Mouse (Mus musculus): Measurements from ENCODE around the gene Grb10.

Grb10 gene

GRCm38 (mm10) chr11:11897645-11898357 is 140.7 kb downstream of the Grb10 start, which contains the start of gene Ddc:
Gene Ddc, minus strand, starts transcription at chr11:11898144.
- DNase-seq: no peak

- no peak for DNase-seq
Measured at GRCm38 (mm10) chr11:11895479-11895878, 143.0 kb downstream of the Grb10 start.

DNA sequence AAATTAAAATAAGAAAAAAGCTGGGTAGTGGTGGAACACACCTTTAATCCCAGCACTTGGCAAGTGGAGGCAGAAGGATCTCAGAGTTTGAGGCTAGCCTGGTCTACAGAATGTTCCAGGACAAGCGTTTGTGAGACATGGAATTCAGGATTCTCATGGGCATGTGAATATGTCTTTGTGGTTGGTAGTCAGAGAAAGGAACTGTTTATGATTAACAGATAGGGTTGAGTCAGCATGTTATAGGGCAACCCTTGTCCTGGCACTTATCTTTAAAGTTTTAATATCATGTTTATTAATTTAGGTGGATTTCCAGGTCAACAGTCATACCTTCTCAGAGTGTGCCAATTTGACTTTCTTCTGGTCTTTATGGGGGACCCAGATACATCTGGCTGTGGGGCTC is 144.7 kb downstream of the Grb10 start:
- no peak for DNase-seq

DNA sequence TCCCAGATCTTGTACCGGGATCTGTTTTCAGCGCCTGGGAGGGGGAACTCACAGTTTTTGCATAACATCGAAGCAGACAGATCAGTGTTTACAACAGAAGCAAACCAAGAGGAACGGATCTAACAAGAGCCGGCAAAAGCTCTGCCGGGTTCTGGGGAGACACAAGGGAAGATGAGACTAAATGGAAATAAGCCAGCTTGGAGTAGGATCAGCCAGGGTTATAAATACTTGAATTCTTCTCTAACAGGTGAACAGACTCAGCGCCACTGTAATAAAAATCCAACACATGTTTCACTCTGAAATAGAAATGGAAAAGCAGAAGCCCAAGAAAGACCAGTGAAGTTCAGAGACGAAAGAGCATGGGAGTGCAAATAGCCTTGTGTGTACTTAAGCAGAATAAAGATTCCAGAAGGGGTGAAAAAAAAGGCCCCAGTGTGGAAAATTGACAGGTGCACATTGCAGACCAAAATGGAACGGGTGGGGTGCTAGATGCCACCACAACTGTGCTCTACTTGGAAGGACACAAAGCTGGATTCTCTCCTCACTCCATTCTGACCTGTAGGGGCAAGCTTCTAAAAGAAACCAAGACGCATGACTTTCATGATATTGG is 145.4 kb downstream of the Grb10 start:
- DNase-seq: no peak

DNA sequence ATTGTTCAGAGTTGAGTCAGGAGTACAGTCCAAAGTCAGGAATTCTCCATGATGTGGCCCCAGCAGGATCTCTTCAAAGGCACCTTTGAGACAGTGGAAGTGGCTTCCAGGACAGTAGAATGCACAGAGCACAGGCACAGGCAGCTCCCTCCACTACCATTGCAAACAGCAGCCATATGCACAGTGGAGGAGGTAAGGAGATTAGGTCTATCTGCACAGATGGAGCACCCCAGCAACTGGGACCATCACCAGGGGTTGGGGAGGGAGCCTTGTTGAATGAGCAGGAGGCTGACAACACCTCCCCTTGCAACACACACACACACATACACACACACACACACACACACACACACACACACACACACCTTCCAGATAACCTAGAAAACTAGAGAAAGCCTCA is 146.7 kb downstream of the Grb10 start:
- no peak for DNase-seq

DNA sequence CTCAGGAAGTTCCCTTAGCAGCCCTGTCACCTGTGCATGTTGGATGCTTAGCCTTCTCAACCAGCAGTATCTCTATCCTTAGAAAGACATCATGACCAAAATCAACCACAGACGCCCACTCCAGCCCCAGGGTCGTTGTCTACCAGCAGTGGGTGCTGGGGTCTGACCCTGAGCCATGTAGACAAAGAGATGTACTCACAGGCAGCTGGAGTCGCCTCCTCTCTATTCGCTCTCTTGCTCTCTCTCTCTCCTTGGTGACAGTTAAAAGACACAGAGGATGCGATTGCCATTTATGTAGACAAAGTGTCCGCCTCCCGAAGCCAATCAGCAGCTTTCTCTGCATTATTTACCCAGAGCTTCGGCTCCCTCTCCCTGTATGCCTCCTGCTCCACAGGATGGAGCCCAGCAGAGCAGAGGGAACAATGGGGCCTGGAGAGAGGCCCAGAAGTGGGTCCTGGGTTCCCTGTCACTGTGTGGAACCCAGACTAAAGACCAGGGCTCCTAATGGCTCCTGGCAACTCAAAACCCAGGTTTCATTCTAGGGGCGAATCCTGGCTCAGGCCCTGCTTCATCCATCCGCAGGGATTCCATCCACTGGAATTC is 148.2 kb downstream of the Grb10 start:
- DNase-seq: no peak

DNA sequence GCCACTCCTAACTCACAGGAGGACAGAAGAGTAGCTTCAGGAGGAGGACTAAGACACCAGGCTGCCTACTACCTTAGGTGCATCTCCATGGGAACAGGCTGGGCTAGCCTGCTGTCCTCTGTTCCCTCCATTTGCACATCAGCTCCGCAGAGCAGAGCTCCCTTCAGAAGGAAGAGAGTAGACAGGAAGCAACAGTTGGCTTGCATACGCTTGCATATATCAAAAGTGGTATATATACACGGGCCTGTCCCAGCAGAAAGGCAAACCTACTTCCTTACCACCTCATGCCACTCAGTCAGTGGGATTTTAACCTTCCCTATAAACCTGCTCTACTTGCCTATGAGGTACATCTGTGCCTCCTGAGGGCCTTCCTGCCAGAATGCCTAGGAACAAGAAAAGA is 149.8 kb downstream of the Grb10 start:
- no peak for DNase-seq

- DNase-seq: no peak
Measured at GRCm38 (mm10) chr11:11888051-11888450, 150.4 kb downstream of the Grb10 start.

GRCm38 (mm10) chr11:11886403-11886998 is 152.0 kb downstream of the Grb10 start:
- no peak for DNase-seq

- DNase-seq: no peak
Measured at GRCm38 (mm10) chr11:11885921-11886320, 152.6 kb downstream of the Grb10 start.

DNA sequence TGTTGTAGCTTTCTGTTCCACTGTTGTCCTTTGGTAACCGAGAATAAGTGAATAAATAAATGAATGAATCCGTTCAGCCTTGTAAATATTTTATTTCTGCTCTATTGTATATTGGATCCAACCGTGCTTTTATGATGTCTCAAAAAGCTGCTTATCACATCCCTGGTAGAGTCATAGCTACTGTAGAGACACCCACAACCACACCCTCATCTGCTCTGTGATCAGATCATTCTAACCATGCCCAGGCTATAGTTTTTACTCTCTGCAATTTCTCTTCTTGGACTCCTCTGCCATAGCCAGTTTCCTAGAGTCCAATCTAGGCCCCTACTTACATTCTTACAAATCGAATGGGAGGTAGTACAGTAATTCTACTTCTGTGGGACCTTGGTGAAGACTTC is 153.2 kb downstream of the Grb10 start:
- DNase-seq: no peak

GRCm38 (mm10) chr11:11884533-11885245 is 153.8 kb downstream of the Grb10 start:
- no peak for DNase-seq

- no peak for DNase-seq
Measured at GRCm38 (mm10) chr11:11881783-11882155, 156.7 kb downstream of the Grb10 start.

DNA sequence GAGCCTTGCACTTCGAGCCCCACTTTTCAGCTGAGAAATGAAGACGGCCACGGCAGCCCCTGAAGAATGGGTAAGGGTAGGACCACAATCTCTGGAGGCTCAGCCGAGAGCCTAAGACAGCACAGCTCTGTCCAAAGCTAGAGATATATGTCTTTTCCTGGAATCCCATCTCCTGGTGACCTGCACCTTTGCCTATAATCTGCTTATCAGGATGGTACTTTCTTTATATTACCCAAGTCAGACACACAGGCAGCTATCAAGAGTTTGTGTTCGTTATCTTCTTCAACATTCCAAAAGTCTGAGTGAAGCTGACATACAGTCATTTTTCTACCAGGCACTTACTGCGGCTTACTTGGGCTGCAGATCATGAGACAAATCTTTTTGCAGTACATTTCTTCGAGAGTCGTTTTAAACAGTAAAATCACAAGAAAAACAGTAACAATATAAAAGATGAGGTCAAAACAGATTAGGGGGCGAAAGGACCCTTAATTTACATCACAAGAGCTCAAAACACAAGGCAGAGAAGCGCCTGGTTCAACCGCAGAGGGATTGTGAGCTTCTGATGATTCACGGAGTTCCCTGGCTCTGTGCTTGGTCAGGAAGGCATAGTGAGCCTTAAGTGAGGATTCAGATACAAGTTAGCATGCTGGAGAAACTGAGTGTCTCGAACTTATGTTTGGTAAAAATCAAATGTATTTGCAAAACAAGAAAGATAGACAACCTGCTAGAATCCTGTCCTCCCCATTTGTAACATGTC is 157.3 kb downstream of the Grb10 start:
- no peak for DNase-seq
